Mouse (Mus musculus) embryonic facial prominence, embryonic 14.5 days (tissue): Measurements from ENCODE around the gene Trim43a. TPM values are rescaled to one million over a fixed set of nuclear protein-coding genes. Genes with fewer than 3 reads are reported as not detected.
"Not testable (repeated sequence)": the region's sequence is repeated elsewhere in the genome, so short reads cannot be mapped to it uniquely, and the experiment has no call there.

ENCODE experiments used
- ATAC-seq: fragments of 200-750 bp; cut with Nextera tagmentation; 2 replicates; pipeline ENCODE4 v1.8.0; 2017; ENCODE audit warnings: low read depth, moderate number of reproducible peaks, moderate TSS enrichment
- DNase-seq: peaks from one replicate; pipeline ENCODE4 v3.0.0-alpha.2; 2015; ENCODE audit warnings: low spot score
- H3K27ac ChIP-seq: fragments of 300-500 bp; sonication (generic); replicated peaks from 2 replicates; pipeline ENCODE4 v1.5.1; 2014; ENCODE audit warnings: low read depth, mild to moderate bottlenecking, low read length, moderate library complexity
- H3K27me3 ChIP-seq: fragments of 300-500 bp; sonication (generic); replicated peaks from 2 replicates; pipeline ENCODE4 v1.6.1; 2014; ENCODE audit warnings: low read length; ENCODE audit not compliant: control insufficient read depth, insufficient read depth
- H3K36me3 ChIP-seq: fragments of 300-500 bp; sonication (generic); 2 replicates; pipeline ENCODE4 v1.6.1; 2014; ENCODE audit warnings: low read length, mixed read lengths; ENCODE audit not compliant: control insufficient read depth, insufficient read depth
- H3K4me1 ChIP-seq: fragments of 300-500 bp; sonication (generic); 2 replicates; pipeline ENCODE4 v1.6.1; 2014; ENCODE audit warnings: antibody characterized with exemption, low read length; ENCODE audit not compliant: control insufficient read depth, insufficient read depth
- H3K4me2 ChIP-seq: fragments of 300-500 bp; sonication (generic); 2 replicates; pipeline ENCODE4 v1.6.1; 2014; ENCODE audit warnings: low read depth, mild to moderate bottlenecking, low read length, moderate library complexity, mixed read lengths
- H3K4me3 ChIP-seq: fragments of 300-500 bp; sonication (generic); 2 replicates; pipeline ENCODE4 v1.5.1; 2014; ENCODE audit warnings: low read depth, mild to moderate bottlenecking, low read length
- H3K9ac ChIP-seq: fragments of 300-500 bp; sonication (generic); 2 replicates; pipeline ENCODE4 v1.6.1; 2014; ENCODE audit warnings: low read depth, mild to moderate bottlenecking, low read length, moderate library complexity, mixed read lengths
- H3K9me3 ChIP-seq: fragments of 300-500 bp; sonication (generic); 2 replicates; pipeline ENCODE4 v1.6.1; 2016; ENCODE audit warnings: low read length; ENCODE audit not compliant: control insufficient read depth
- WGBS: fragments of 180-500 bp; shearing (Covaris S2); extraction: QIAGEN DNeasy Blood & Tissue Kit; methylation state at CpG from one replicate; pipeline ENCODE4 v1.1.7; 2014; 5-methylcytosine and 5-hydroxymethylcytosine counted together
- polyA plus RNA-seq: library from polyadenylated mRNA; unstranded; fragments of >200 nt; fragmentation: Nextera tagmentation; extraction: Ambion mirVana; gene quantifications from 2 replicates; pipeline ENCODE4 v1.2.1, GENCODE M21; 2014

The Trim43a gene
- polyA plus RNA-seq, 1 experiment from 2014 or later, result not detected

DNA sequence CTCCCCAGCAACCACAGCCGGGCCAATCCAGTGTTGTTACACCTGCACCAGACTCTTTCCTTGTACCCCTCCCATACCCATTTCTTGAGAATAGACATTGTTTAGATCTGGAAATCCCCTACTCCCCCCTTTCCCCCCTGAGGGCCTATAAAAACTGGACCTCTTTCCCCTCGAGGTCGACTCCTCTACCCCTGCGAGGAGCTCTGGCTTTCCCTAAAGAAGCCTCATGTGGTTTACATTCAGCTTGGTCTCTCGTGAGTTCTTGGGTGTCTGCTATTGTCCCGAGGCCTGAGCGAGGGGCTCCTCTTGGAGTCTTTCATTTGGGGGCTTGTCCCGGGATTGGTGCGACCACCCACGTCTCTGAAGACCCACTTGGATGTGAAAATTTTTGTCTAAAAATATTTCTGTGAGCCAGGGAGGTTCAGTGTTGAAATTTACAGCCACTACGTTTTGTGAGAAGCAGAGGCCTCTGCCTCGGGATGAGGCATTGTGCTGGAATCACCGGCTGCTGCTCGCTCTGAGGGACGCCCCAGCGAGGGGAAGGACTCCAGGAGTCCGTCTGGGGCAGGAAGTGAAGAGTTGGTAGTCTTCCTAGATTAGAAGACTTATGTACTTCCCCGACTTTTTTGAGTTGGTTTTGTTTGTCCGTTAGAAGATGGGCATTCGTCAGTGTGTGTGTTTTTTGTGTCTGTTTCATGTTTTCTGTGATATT is 45.3 kb downstream of the Trim43a start:
- H3K4me3 ChIP-seq, H3K27ac ChIP-seq, H3K4me1 ChIP-seq, ATAC-seq, H3K36me3 ChIP-seq, H3K4me2 ChIP-seq, H3K9ac ChIP-seq, DNase-seq, H3K9me3 ChIP-seq, H3K27me3 ChIP-seq: not testable (repeated sequence)
- 72% methylated on average over 13 of the region's 20 CpGs for WGBS

DNA sequence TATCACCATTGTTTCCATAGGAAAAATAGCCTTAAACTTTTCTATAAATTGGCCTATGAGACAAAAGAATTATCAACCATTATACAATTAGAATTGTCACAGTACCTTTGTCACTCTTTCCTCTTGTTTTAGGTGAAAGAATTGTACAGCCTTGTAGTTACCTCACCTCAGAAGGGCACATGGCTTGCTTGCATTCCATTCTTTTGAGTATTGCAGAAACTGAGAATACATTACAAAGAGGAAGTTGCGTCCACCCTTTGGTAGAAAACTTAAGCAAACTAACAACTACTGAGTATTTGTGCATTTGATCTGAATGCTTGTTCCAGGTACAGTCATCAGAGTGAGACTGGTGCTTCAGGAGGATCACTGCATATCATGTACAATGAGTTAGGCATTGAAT is 57.4 kb downstream of the Trim43a start:
- H3K27me3 ChIP-seq, H3K36me3 ChIP-seq, H3K9me3 ChIP-seq, H3K4me2 ChIP-seq, DNase-seq, H3K9ac ChIP-seq, H3K4me1 ChIP-seq, H3K27ac ChIP-seq, ATAC-seq, H3K4me3 ChIP-seq: not testable (repeated sequence)
- 85% methylated on average over 1 of the region's 1 CpGs for WGBS

Other genes with a start within 250 kb of the Trim43a start
- gene Snx14, start 141.9 kb upstream of the Trim43a start, polyA plus RNA-seq, result 24.6 and 25.1 TPM in 2 replicates
- 0.58 and 1.2 TPM in 2 replicates for gene Gm20537, start 124.3 kb upstream of the Trim43a start, polyA plus RNA-seq
- 118 and 123 TPM in 2 replicates for gene Syncrip, start 98.3 kb upstream of the Trim43a start, polyA plus RNA-seq
- gene Zfp949, start 32.9 kb upstream of the Trim43a start, polyA plus RNA-seq, result 9.0 and 10.5 TPM in 2 replicates
- gene Mthfsl, start 139.4 kb downstream of the Trim43a start, polyA plus RNA-seq, result 25.1 and 30.2 TPM in 2 replicates
- 0.49 TPM in 1 of 2 replicates, not detected in the other for gene Bcl2a1d, start 151.0 kb downstream of the Trim43a start, polyA plus RNA-seq